Mouse (Mus musculus) lung, postnatal 14 days (tissue): ENCODE results near the gene Macf1.
A peak's percentile ranks its signal among the peaks of the same experiment; 100 is the strongest.

Experiments used
- DNase-seq: peaks from one replicate; pipeline ENCODE4 v3.0.0; 2021

Macf1 gene

GRCm38 (mm10) chr4:123684260-123684659 lies at the start of gene Macf1:
Gene Macf1, minus strand, starts transcription at chr4:123684360.
- no peak for DNase-seq

- DNase-seq, result no peak
Observed at GRCm38 (mm10) chr4:123733532-123733931, 49.4 kb upstream of the Macf1 start.

DNA sequence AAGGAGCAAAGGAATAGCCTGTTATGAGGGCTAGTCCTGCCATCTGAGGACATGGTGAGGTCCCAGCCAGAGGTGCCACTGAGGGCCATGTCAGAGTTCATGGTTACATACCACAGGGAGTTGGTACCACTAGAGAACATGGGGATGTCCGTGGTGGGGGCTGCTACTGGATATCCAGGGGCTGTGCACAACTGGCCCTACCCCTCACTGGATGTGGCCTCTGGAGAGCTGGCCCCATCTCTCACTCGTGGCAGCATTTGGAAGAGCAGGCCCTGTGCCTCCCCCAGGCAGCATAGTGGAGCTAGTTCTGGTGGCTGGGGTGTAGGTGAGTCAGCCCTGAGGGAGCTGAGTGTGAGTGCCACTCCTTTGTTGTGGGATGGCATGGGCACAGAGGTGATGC lies 48.8 kb upstream of the Macf1 start:
- no peak for DNase-seq

DNA sequence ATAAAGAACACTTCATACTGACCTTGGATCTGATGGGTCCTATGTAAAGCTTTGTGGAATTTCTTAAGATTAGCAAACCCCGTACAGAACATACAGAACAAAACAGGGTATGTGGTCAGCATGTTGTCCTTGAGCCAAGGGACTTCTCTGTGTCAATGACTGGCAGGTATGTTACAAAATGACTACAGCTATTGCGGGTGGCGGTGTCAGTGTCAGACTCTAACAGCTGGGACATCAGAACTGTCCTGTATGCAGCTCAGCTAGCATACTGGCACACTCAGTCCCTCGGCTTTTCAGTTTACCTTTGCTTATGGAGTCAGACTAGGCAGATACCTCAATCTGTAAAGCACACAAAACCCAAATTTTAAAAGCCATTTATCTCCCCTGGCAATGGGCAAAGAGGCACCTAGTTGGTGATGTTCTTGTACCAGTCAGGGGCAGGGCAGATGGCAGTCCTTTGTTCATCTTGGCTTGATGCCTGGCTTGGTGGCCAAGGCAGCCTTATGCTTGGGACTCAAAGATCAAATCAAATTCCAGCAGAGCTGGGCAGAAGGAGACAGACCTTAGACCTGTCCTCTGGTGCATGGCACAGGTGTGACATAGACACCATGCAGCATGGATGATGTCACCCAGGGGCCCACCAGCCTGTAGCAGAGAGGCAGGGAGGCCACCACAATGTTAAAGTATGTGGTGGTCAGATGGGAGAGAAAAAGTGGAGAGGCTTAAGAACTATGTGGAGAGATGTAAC lies 48.2 kb upstream of the Macf1 start:
- DNase-seq, result no peak

GRCm38 (mm10) chr4:123721761-123722160 lies 37.6 kb upstream of the Macf1 start:
- no peak for DNase-seq

GRCm38 (mm10) chr4:123718434-123718780 lies 34.2 kb upstream of the Macf1 start:
- no peak for DNase-seq

GRCm38 (mm10) chr4:123717574-123718433 lies 33.6 kb upstream of the Macf1 start, which contains the start of gene Ndufs5:
Gene Ndufs5, minus strand, starts transcription at chr4:123718202.
- peak; percentile 98 for DNase-seq

DNA sequence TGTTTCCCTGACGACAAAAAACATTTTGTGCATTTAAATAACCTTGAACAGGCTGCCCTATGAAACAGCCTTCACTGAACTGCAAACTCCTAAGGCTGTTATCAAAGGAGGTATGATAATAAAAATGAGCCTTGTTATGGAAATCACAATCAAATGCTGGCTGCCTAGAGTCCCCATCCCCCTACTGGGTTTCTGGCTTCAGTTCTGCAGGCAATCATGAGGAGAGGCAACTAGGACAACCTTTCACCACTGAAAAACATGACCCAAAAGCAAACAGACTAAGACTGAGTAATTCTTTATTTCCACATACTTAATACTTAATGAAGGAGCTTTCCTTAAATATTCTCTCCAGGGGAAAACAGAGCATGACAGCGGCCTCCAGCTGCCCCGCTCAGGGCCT lies 28.3 kb upstream of the Macf1 start:
- no peak for DNase-seq

GRCm38 (mm10) chr4:123707340-123707739 lies 23.2 kb upstream of the Macf1 start:
- no peak for DNase-seq

GRCm38 (mm10) chr4:123705340-123705739 lies 21.2 kb upstream of the Macf1 start:
- DNase-seq, result no peak

GRCm38 (mm10) chr4:123693384-123693783 lies 9.2 kb upstream of the Macf1 start:
- DNase-seq, result no peak

- DNase-seq, result no peak
Observed at GRCm38 (mm10) chr4:123692071-123692470, 7.9 kb upstream of the Macf1 start.

DNA sequence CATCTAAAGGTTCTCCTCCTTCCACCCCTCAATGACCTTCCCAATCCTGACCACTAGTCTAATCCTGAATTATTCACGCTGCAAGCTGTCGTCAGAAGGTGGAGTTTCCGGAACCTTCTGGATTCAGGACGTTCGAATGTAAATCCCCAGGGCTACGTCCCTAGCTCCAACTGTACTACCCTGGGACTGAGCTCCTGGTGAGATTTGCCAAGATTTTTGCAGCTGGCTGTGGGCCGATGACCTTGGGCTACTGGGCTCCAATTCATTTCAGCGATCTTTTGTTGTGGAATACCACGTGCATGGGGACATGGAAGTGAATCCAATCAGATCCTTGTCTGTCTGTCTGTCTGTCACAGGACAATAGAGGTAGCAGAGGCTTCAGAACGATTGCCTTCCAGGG lies 6.2 kb upstream of the Macf1 start:
- DNase-seq, result no peak

- DNase-seq, result peak; percentile 38
Observed at GRCm38 (mm10) chr4:123687025-123687781, 3.0 kb upstream of the Macf1 start.

- no peak for DNase-seq
Observed at GRCm38 (mm10) chr4:123686368-123687024, 2.3 kb upstream of the Macf1 start.

GRCm38 (mm10) chr4:123685506-123686242 lies 1.5 kb upstream of the Macf1 start:
- no peak for DNase-seq

- DNase-seq, result no peak
Observed at GRCm38 (mm10) chr4:123685046-123685445, 886 bp upstream of the Macf1 start.

DNA sequence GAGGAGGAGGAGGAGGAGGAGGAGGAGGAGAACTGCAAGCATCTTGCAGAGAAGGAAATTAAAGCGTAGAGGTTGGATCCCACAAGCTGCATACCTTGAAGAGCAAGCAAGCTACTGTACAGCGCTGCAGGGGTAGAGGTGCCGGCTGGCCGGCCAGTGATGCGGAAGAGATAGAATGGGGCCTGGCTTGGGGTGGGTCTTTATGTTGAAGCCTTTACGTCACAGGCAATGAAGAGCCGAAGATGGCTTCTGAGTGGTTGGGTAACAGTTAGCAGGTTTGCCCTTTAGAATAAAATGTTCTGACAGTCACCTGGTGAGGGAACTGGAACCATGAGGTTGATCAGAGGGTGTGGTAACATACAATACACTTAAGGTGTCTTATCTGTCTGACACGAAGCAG lies 1.9 kb downstream of the Macf1 start:
- no peak for DNase-seq

GRCm38 (mm10) chr4:123680962-123681361 lies 3.2 kb downstream of the Macf1 start:
- DNase-seq, result no peak

DNA sequence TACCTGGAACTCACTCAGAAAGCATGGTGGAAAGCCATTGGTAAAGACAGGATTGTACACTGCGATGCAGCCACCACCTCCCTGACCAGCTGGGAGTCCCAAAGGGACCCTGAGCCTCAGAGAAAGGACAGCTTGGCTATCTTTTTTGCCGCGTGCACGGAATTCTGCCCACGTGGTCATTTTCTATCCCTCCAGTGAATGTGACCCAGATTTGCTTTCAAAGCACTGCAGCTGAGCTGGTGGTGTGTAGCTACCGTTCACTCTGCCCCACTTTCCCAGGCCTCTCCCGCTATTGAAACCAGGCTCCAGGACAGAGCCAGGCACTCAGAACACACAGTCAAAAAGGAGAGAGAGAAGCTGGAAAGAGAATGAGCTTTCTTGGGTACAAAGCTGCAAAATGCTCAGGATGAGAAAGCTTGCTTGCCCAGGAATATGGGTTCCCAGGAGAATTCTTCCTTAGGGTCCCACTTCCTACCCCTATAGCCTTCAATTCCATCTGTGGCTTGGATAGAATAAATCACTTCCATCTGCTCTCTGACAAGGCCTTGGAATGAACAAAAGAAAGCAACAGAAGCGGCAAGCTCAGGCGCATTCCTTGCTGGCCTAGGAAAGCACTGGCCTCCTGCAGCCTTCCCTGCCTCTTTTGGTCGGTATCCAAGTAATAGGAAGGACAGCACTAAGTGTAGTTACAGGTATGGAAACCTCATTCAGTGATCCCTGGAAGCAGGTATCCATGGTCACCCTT lies 6.9 kb downstream of the Macf1 start:
- no peak for DNase-seq

GRCm38 (mm10) chr4:123670598-123670997 lies 13.6 kb downstream of the Macf1 start:
- DNase-seq, result no peak
